Mouse (Mus musculus): ENCODE results near the gene Fmod. TPM values are rescaled to one million over a fixed set of nuclear protein-coding genes. Genes with fewer than 3 reads are reported as not detected.

Gene Fmod
- total and polyA plus RNA-seq, 2 experiments from 2014 or later, result 14.2 to 19.6 TPM

DNA sequence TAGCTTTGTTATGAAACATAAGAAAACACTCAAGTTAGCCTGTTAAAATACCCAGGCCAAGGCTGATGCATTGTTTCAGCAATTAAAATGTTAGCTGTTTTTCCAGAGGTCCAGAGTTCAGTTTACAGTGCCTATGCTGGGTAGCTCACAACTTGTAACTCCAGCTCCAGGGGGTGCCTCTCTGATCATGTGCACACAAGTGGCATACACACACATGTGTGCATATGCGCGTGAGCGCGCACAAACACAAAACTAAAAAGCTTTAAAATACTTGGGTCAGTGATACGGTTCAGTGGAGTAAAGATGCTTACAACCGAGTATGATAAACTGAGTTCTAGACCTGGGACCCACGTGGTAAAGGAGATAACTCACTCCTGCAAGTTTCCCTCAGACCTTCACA is 52.0 kb downstream of the Fmod start:
- Histone ChIP-seq H3K4me1 (ENCODE audit: insufficient read depth) (peaks cover 13% of the 10 kb centered on the region), H3K9ac (no peak overlapping the region), H3K9me3 (ENCODE audit: low read length) (no peaks in the 10 kb centered on the region), H3K4me3 (ENCODE audit: low read depth, low read length) (no peak overlapping the region), H3K4me2 (ENCODE audit: low read depth) (no peak overlapping the region), H3K27ac (ENCODE audit: low read depth, low read length) (no peak overlapping the region), H3K36me3 (ENCODE audit: insufficient read depth) (no peaks in the 10 kb centered on the region), H3K27me3 (ENCODE audit: insufficient read depth, low read length) (no peaks in the 10 kb centered on the region)
- ATAC-seq (no peak), DNase-seq (no peak)
- 88% methylated on average over 7 of the region's 7 CpGs for whole genome bisulfite sequencing
- no peak for TF ChIP-seq CTCF (IDR thresholded peaks at IDR 0.05; ENCODE audit: low read depth)

DNA sequence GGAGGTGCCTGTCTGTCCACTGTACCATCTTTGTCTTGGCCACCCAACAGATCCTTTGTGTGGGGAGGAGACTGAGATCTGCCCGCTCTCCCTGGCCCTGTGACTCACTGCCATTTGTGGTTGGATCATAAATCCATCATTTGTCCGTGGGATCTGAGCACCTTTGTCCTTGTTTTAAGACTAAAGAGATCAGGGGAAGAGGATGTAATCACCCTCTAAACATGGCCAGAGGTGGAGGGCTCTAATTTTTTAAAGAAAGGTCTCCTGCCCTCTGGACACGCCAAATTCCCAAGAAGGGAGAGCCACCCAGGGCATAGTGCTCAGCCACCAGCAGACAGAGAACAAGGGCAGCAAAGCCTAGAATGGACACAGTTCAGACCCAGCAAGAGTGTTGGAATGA is 54.8 kb downstream of the Fmod start:
- no peak for TF ChIP-seq CTCF (IDR thresholded peaks at IDR 0.05; ENCODE audit: low read depth)
- DNase-seq, result no peak
- ATAC-seq, result no peak

DNA sequence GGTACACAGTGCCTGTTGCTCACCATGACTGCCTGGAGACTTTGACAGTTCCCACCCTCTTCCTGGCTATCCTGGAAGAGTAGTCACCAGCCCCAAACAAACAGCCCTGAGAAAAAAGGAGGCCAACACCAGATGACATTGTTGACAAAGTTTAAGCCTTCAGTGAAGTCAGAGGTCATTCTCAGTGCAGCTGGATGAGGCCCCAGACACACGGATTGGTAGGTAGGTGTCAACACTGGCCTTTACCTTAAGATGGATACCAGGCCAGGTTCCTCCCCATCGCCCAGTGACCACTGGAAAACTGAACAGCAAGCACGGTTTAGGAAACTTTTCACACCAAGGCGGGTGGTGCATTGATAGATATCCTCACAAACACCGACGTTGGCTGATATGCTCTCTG is 55.3 kb downstream of the Fmod start:
- H3K4me1 ChIP-seq (ENCODE audit: insufficient read depth), result peaks cover 17% of the 10 kb centered on the region
- H3K27me3 ChIP-seq (ENCODE audit: insufficient read depth, low read length), result no peaks in the 10 kb centered on the region
- no peaks in the 10 kb centered on the region for H3K36me3 ChIP-seq (ENCODE audit: insufficient read depth)
- H3K27ac ChIP-seq (ENCODE audit: low read depth, low read length), result peak overlapping the region; percentile 77
- peak overlapping the region; percentile 83 for H3K4me2 ChIP-seq (ENCODE audit: low read depth)
- 32% methylated on average over 6 of the region's 6 CpGs for WGBS
- H3K9ac ChIP-seq, result peak overlapping the region; percentile 61
- no peak for TF ChIP-seq CTCF (IDR thresholded peaks at IDR 0.05; ENCODE audit: low read depth)
- DNase-seq (no peak), ATAC-seq (no peak)
- no peaks in the 10 kb centered on the region for H3K9me3 ChIP-seq (ENCODE audit: low read length)
- H3K4me3 ChIP-seq (ENCODE audit: low read depth, low read length), result peak overlapping the region; percentile 40

More for the DNA sequence above, 54.8 kb downstream of the Fmod start:
- Histone ChIP-seq H3K36me3 (ENCODE audit: insufficient read depth) (no peaks in the 10 kb centered on the region), H3K27me3 (ENCODE audit: insufficient read depth, low read length) (no peaks in the 10 kb centered on the region), H3K4me3 (ENCODE audit: low read depth, low read length) (no peak overlapping the region), H3K9ac (no peak overlapping the region), H3K4me2 (ENCODE audit: low read depth) (no peak overlapping the region), H3K4me1 (ENCODE audit: insufficient read depth) (peaks cover 14% of the 10 kb centered on the region), H3K9me3 (ENCODE audit: low read length) (no peaks in the 10 kb centered on the region), H3K27ac (ENCODE audit: low read depth, low read length) (no peak overlapping the region)
- 91% methylated on average over 3 of the region's 3 CpGs for WGBS

DNA sequence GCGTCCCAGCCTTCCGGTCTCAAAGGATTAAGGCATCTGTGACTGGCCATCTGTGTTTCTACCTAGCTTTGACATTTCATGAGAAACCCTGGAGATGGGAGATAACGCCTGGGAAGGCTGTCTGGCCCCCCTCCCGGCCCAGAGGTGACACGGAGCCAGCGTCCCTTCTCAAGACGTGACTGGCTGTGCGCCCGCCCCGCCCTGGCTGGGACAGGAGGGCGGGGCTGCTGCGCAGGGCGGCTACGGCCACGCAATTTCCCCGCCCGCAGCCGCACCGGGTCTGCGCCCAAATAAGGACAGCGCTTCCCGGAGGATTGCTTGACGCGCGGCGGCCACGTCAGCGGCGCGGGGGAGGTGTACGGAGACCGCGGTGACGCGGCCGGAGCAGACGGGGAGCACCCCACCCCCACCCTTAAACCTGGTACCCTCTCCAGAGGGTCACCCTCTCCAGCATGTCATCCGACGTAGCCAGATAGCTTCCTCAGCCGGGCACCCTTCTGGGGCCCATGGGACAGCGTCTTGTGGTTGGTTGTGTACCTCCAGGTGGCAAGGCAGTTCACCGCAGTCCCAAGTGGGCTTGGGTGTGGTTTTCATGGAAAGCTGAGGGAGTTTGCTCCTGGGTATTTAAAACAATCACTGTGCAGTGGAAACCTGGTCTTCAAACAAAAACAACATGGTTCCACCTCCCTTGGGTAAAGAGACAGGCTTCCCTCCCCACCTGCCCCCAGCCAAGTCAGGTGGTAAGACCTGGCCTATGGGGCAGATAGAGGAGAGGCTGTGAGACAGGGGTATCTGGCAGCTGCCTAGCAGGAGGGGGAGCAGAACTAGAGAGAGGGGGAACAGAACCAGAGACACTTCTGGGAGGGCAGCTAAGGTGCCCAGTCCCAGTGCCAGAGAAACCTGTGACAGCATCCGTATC is 56.1 kb downstream of the Fmod start:
- Histone ChIP-seq H3K4me2 (ENCODE audit: low read depth) (peak overlapping the region; percentile 83), H3K36me3 (ENCODE audit: insufficient read depth) (no peaks in the 10 kb centered on the region), H3K27ac (ENCODE audit: low read depth, low read length) (peak overlapping the region; percentile 77), H3K4me1 (ENCODE audit: insufficient read depth) (peaks cover 17% of the 10 kb centered on the region), H3K9me3 (ENCODE audit: low read length) (no peaks in the 10 kb centered on the region), H3K9ac (peak overlapping the region; percentile 61), H3K4me3 (ENCODE audit: low read depth, low read length) (peak overlapping the region; percentile 40), H3K27me3 (ENCODE audit: insufficient read depth, low read length) (no peaks in the 10 kb centered on the region)
- 3% methylated on average over 43 of the region's 43 CpGs for WGBS
- DNase-seq (peak; percentile 90), ATAC-seq (peak; percentile 88)
- TF ChIP-seq CTCF (IDR thresholded peaks at IDR 0.05; ENCODE audit: low read depth), result no peak

DNA sequence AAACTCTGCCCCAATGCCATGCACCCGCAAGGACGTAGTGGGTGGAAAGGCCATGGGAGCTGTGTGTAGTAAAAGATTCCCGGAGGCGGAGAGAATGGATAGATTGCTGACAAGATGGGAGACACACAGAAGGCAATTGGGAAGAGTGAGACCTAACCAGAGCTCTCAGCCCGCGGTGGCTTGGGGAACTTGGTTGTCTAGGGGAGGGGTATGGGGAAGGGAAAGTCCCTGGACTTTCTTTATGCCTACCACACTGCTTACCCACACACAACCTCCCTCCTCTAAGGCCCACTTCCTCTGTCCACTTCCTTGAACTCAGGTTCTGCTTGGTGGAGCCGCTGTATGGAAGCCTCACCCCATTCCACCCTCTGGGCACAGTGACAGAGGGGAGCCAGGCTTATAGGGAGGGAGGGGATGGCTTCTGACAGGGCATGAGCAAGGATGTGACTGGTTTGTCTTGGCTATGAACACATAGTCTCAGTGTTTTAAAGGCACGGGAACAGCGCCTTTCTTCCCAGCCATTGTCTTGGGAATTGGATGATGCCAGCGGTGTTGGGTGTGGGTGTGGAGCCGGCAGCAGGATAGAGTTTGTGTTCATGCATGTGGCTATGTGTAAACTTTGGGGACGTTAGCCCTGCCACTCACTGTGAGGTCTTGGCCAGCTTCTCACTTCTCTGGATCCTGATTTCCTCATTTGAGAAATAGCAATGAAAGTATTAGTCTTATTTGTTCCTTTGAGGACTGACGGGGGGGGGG is 56.9 kb downstream of the Fmod start:
- Histone ChIP-seq H3K36me3 (ENCODE audit: insufficient read depth) (no peaks in the 10 kb centered on the region), H3K4me1 (ENCODE audit: insufficient read depth) (peaks cover 19% of the 10 kb centered on the region), H3K9me3 (ENCODE audit: low read length) (no peaks in the 10 kb centered on the region), H3K9ac (no peak overlapping the region), H3K27me3 (ENCODE audit: insufficient read depth, low read length) (no peaks in the 10 kb centered on the region), H3K4me3 (ENCODE audit: low read depth, low read length) (no peak overlapping the region), H3K27ac (ENCODE audit: low read depth, low read length) (no peak overlapping the region), H3K4me2 (ENCODE audit: low read depth) (peak overlapping the region; percentile 83)
- no peak for DNase-seq
- no peak for ATAC-seq
- 57% methylated on average over 13 of the region's 13 CpGs for WGBS
- TF ChIP-seq CTCF (IDR thresholded peaks at IDR 0.05; ENCODE audit: low read depth), result no peak

DNA sequence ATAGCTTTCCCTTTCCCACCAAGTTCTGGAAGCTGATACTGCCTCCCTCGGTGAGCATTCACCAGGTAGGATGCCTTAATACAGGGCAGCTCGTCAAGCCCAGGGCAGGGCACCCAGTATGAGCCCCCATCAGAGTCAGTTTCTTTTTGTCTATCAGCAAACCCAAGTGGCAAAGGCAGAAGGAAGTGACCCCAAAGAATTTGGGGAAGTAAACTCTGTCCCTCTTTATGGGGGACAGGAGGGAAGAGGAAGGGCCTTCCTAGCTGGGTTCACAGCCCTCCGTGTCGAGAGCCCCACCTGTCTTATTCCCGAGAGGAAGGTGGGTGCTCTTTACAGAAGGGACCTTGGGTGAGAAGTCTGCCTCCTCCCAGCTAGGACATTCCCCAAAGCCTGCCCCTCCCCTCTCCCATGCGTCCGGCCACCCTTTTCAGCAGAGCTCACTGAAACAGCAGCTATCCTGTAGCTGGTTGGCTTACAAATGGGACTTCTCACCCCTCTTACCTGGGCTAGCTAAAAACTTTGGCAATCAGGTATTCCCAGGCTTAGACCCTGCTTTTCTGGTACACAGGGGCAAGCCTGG is 58.1 kb downstream of the Fmod start:
- H3K4me1 ChIP-seq (ENCODE audit: insufficient read depth), result peaks cover 21% of the 10 kb centered on the region
- no peak for ATAC-seq
- 63% methylated on average over 7 of the region's 7 CpGs for WGBS

More for the DNA sequence above, 58.1 kb downstream of the Fmod start:
- Histone ChIP-seq H3K27ac (ENCODE audit: low read depth, low read length) (no peak overlapping the region), H3K9me3 (ENCODE audit: low read length) (no peaks in the 10 kb centered on the region), H3K27me3 (ENCODE audit: insufficient read depth, low read length) (no peaks in the 10 kb centered on the region), H3K4me2 (ENCODE audit: low read depth) (no peak overlapping the region), H3K4me3 (ENCODE audit: low read depth, low read length) (no peak overlapping the region), H3K36me3 (ENCODE audit: insufficient read depth) (no peaks in the 10 kb centered on the region), H3K9ac (no peak overlapping the region)
- no peak for DNase-seq
- 0 out of 2 replicates have a peak, but pooled peaks have one; percentile 7 for TF ChIP-seq CTCF (IDR thresholded peaks at IDR 0.05; ENCODE audit: low read depth)
